Mouse (Mus musculus): ENCODE results near the gene Tmod2.

DNA sequence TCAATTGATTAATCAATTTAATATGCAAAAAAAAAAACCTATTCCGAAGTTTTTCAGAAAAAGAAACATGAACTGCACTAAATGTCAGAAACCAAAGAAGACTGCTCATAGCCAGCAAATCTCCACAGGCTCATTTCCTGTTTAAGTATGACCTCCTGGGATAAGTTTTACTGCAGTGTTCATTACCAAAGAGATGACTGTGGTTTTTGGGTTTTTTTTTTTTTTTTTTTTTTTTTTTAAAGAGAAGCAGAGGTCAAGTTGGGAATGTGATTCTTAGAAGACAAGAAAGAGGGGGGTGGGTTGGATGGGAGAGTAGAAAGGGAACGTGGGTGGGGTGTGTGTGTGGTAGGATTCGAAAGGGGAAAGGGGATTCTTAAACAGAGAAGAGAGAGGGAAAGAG lies 52.8 kb downstream of the Tmod2 start:
- TF ChIP-seq POLR2A (IDR thresholded peaks at IDR 0.05; ENCODE audit: borderline replicate concordance, low read depth, low read length), result no peak
- no peak for TF ChIP-seq CTCF (IDR thresholded peaks at IDR 0.05; ENCODE audit: low read depth, low read length)

Data from bone marrow macrophage, adult 2 months (primary cell).